Mouse (Mus musculus): Measurements from ENCODE around the gene Cga. TPM values are rescaled to one million over a fixed set of nuclear protein-coding genes. Genes with fewer than 3 reads are reported as not detected.

Cga gene
- not detected in 2 replicates for polyA plus RNA-seq (2016; fragmentation: Nextera tagmentation; extraction: Ambion mirVana)

- whole genome bisulfite sequencing = 67% methylated on average over 1 of the region's 1 CpGs
- H3K9me3 ChIP-seq = no peaks in the 10 kb centered on the region
- no peak within 1 kb of the TSS for H3K4me2 ChIP-seq (replicated peaks)
- no peak for ATAC-seq (ENCODE audit: low FRiP score, low read depth)
- no peaks in the 10 kb centered on the region for H3K4me1 ChIP-seq
- no peak within 1 kb of the TSS for H3K4me3 ChIP-seq
- H3K27me3 ChIP-seq (replicated peaks) = peaks cover 8% of the 10 kb centered on the region
- H3K9ac ChIP-seq = no peak within 1 kb of the TSS
- H3K36me3 ChIP-seq = no peaks in the 10 kb centered on the region
- H3K27ac ChIP-seq = no peak within 1 kb of the TSS
These were observed at the start of gene Cga for GRCm38 (mm10) chr4:34893479-34893878. Cga (plus strand) TSS chr4:34893779.

DNA sequence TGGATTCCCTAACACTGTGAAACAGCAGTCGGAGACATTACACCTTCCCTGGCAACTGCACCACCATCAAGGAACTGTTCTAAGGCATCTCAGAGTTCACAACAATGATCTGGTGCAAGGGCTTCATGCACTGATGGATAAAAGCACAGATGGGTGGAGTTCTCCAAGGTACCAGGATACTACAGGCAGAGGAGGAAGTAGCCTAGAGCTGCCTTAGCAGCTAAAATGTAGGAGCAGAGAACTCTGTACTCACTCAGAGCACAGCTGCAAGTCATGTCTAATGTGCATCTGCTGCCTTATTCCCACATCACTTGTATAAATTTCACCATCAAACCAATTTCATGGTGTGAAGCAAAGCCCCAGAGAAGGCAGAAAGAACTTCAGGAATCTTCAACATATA, 49.7 kb upstream of the Cga start:
- Histone ChIP-seq H3K4me3 (no peak overlapping the region), H3K4me2 (replicated peaks) (no peak overlapping the region), H3K9me3 (no peaks in the 10 kb centered on the region), H3K9ac (no peak overlapping the region), H3K27ac (no peak overlapping the region), H3K36me3 (0 out of 2 replicates have a peak, but pooled peaks cover 3% of the 10 kb centered on the region), H3K4me1 (no peaks in the 10 kb centered on the region), H3K27me3 (replicated peaks) (no peaks in the 10 kb centered on the region)
- no peak for ATAC-seq (ENCODE audit: low FRiP score, low read depth)
- 97% methylated on average over 1 of the region's 1 CpGs for WGBS

GRCm38 (mm10) chr4:34847679-34848309, 45.8 kb upstream of the Cga start:
- WGBS = 95% methylated on average over 6 of the region's 6 CpGs
- ATAC-seq (ENCODE audit: low FRiP score, low read depth) = no peak
- Histone ChIP-seq H3K27me3 (replicated peaks) (no peaks in the 10 kb centered on the region), H3K9ac (no peak overlapping the region), H3K4me3 (no peak overlapping the region), H3K36me3 (peaks cover 9% of the 10 kb centered on the region; the same call in 1 of the 2 replicates), H3K9me3 (no peaks in the 10 kb centered on the region), H3K27ac (no peak overlapping the region), H3K4me2 (replicated peaks) (no peak overlapping the region), H3K4me1 (no peaks in the 10 kb centered on the region)

DNA sequence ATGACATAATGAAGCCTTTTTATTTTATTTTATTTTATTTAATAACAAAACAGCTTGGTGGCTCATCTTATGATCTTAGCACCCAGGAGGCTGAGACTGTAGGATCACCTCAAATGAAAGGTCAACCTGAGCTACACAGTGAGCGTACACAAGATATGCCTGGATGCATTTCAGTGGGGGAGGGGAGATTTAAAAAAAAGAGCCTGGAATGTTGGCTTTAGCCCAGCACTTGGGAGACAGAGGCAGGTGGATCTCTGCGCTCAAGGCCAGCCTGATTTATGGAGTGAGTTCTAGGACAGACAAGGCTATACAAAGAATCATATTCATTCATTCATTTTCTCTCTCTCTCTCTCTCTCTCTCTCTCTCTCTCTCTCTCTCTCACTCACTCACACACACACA, 43.4 kb upstream of the Cga start:
- no peaks in the 10 kb centered on the region for H3K4me1 ChIP-seq
- peaks cover 22% of the 10 kb centered on the region; the same call in 1 of the 2 replicates for H3K36me3 ChIP-seq
- no peaks in the 10 kb centered on the region for H3K27me3 ChIP-seq (replicated peaks)
- no peaks in the 10 kb centered on the region for H3K9me3 ChIP-seq
- H3K9ac ChIP-seq = no peak overlapping the region
- no peak overlapping the region for H3K4me3 ChIP-seq
- WGBS = 90% methylated on average over 2 of the region's 2 CpGs
- no peak overlapping the region for H3K27ac ChIP-seq
- no peak overlapping the region for H3K4me2 ChIP-seq (replicated peaks)
- no peak for ATAC-seq (ENCODE audit: low FRiP score, low read depth)

GRCm38 (mm10) chr4:34852051-34852450, 41.5 kb upstream of the Cga start:
- H3K27me3 ChIP-seq (replicated peaks) = no peaks in the 10 kb centered on the region
- H3K36me3 ChIP-seq = peaks cover 22% of the 10 kb centered on the region; the same call in 1 of the 2 replicates
- H3K9me3 ChIP-seq = no peaks in the 10 kb centered on the region
- 97% methylated on average over 7 of the region's 7 CpGs for WGBS
- H3K27ac ChIP-seq = no peak overlapping the region
- no peak overlapping the region for H3K4me3 ChIP-seq
- no peak overlapping the region for H3K4me2 ChIP-seq (replicated peaks)
- no peak for ATAC-seq (ENCODE audit: low FRiP score, low read depth)
- no peaks in the 10 kb centered on the region for H3K4me1 ChIP-seq
- no peak overlapping the region for H3K9ac ChIP-seq

DNA sequence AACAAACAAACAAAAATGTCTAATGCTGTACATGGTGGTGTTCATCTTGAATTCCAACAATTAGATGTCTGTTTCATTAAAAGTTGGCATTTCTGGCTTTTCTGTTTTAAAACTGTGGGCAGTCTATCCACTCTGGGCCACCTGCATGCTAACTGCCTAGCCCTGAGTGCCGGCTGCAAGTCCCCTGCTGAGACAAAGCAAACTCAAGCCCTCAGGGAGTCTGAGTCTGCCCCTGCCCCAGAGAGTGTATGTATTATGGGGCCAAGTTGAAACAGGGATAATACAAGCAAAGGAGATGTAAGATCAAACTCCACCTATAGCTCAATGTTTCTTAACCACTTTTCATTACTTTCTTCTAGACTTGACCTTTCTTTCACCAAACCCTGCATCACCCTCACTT, 37.6 kb upstream of the Cga start:
- 13% methylated on average over 1 of the region's 1 CpGs for WGBS
- Histone ChIP-seq H3K36me3 (peaks cover 19% of the 10 kb centered on the region; the same call in 1 of the 2 replicates), H3K9me3 (no peaks in the 10 kb centered on the region), H3K4me3 (no peak overlapping the region), H3K4me1 (no peaks in the 10 kb centered on the region), H3K27ac (no peak overlapping the region), H3K27me3 (replicated peaks) (no peaks in the 10 kb centered on the region), H3K4me2 (replicated peaks) (no peak overlapping the region), H3K9ac (no peak overlapping the region)
- ATAC-seq (ENCODE audit: low FRiP score, low read depth) = no peak

GRCm38 (mm10) chr4:34858903-34859302, 34.7 kb upstream of the Cga start:
- Histone ChIP-seq H3K4me3 (no peak overlapping the region), H3K4me1 (no peaks in the 10 kb centered on the region), H3K27me3 (replicated peaks) (no peaks in the 10 kb centered on the region), H3K36me3 (peaks cover 7% of the 10 kb centered on the region; the same call in 1 of the 2 replicates), H3K9me3 (no peaks in the 10 kb centered on the region), H3K4me2 (replicated peaks) (no peak overlapping the region), H3K9ac (no peak overlapping the region), H3K27ac (no peak overlapping the region)
- WGBS = 94% methylated on average over 3 of the region's 3 CpGs
- ATAC-seq (ENCODE audit: low FRiP score, low read depth) = no peak

DNA sequence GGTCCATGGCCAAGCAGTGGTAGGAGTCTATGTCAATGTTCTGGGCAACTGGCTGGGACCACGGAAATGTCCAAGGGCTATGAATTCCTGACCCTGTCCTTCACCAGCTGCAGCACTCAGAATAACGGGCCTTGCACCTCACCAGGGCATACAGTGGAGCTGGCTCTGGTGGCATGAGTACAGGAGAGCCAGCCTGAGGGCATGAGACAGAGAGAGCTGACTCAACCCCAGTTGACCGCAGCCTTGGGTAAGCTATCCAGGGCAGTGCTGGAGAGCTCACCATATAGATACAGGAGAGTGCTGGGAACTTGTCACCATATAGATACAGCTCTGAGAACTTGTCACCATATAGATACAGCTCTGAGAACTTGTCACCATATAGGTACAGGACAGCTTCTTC, 34.2 kb upstream of the Cga start:
- 98% methylated on average over 3 of the region's 3 CpGs for WGBS
- Histone ChIP-seq H3K27me3 (replicated peaks) (no peaks in the 10 kb centered on the region), H3K4me2 (replicated peaks) (no peak overlapping the region), H3K4me1 (no peaks in the 10 kb centered on the region), H3K9ac (no peak overlapping the region), H3K27ac (no peak overlapping the region), H3K36me3 (0 out of 2 replicates have a peak, but pooled peaks cover 2% of the 10 kb centered on the region), H3K9me3 (no peaks in the 10 kb centered on the region), H3K4me3 (no peak overlapping the region)
- ATAC-seq (ENCODE audit: low FRiP score, low read depth) = no peak

GRCm38 (mm10) chr4:34861438-34861837, 32.1 kb upstream of the Cga start:
- no peak overlapping the region for H3K4me2 ChIP-seq (replicated peaks)
- no peak overlapping the region for H3K27ac ChIP-seq
- no peak overlapping the region for H3K9ac ChIP-seq
- no peak overlapping the region for H3K4me3 ChIP-seq
- ATAC-seq (ENCODE audit: low FRiP score, low read depth) = no peak
- no peaks in the 10 kb centered on the region for H3K27me3 ChIP-seq (replicated peaks)
- no peaks in the 10 kb centered on the region for H3K36me3 ChIP-seq
- H3K4me1 ChIP-seq = no peaks in the 10 kb centered on the region
- 87% methylated on average over 3 of the region's 3 CpGs for WGBS
- H3K9me3 ChIP-seq = no peaks in the 10 kb centered on the region

GRCm38 (mm10) chr4:34869813-34870212, 23.8 kb upstream of the Cga start:
- Histone ChIP-seq H3K9ac (no peak overlapping the region), H3K36me3 (no peaks in the 10 kb centered on the region), H3K4me3 (no peak overlapping the region), H3K4me1 (no peaks in the 10 kb centered on the region), H3K27me3 (replicated peaks) (no peaks in the 10 kb centered on the region), H3K27ac (no peak overlapping the region), H3K9me3 (no peaks in the 10 kb centered on the region), H3K4me2 (replicated peaks) (no peak overlapping the region)
- WGBS = 95% methylated on average over 3 of the region's 3 CpGs
- ATAC-seq (ENCODE audit: low FRiP score, low read depth) = no peak

DNA sequence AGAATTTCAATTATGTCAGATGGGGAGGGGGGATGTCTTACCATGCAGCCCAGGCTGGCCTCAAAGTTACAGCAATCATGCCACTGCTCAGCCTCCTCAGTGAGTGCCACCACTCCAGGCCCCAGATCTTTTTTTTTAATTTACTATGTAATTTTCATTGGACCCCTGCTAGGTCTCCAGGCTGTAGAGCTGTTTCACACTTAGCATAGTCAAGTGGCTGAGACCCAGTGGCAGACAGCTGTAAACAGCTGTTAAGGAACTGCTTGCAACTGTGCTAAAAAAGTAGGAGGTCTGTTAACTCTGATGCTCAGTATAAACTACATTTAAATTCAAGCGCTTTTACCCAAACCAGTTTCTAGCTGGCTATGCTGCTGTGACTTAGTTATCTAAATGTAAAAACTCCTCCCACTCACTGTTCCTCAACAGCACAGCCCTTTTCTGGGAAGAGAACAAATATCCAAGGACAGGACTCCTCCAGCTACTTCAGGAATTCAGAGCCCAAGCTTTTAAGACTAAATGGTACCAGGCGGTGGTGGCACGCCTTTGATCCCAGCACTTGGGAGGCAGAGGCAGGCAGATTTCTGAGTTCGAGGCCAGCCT, 20.6 kb upstream of the Cga start:
- no peak overlapping the region for H3K27ac ChIP-seq
- ATAC-seq (ENCODE audit: low FRiP score, low read depth) = no peak
- H3K4me1 ChIP-seq = no peaks in the 10 kb centered on the region
- peaks cover 13% of the 10 kb centered on the region for H3K36me3 ChIP-seq
- 0 out of 2 replicates have a peak, but pooled peaks cover 9% of the 10 kb centered on the region for H3K9me3 ChIP-seq
- no peak overlapping the region for H3K9ac ChIP-seq
- no peak overlapping the region for H3K4me2 ChIP-seq (replicated peaks)
- H3K4me3 ChIP-seq = no peak overlapping the region
- WGBS = 96% methylated on average over 4 of the region's 4 CpGs
- no peaks in the 10 kb centered on the region for H3K27me3 ChIP-seq (replicated peaks)

- 80% methylated on average over 1 of the region's 1 CpGs for WGBS
- H3K9me3 ChIP-seq = 0 out of 2 replicates have a peak, but pooled peaks cover 9% of the 10 kb centered on the region
- H3K4me1 ChIP-seq = no peaks in the 10 kb centered on the region
- H3K36me3 ChIP-seq = peaks cover 13% of the 10 kb centered on the region
- H3K9ac ChIP-seq = no peak overlapping the region
- H3K27ac ChIP-seq = no peak overlapping the region
- no peak overlapping the region for H3K4me2 ChIP-seq (replicated peaks)
- H3K27me3 ChIP-seq (replicated peaks) = no peaks in the 10 kb centered on the region
- H3K4me3 ChIP-seq = no peak overlapping the region
- no peak for ATAC-seq (ENCODE audit: low FRiP score, low read depth)
These were observed 19.3 kb upstream of the Cga start for GRCm38 (mm10) chr4:34874234-34874633.
